Mouse (Mus musculus) midbrain, postnatal 0 days (tissue): Measurements from ENCODE around the gene Mxra7. TPM values are rescaled to one million over a fixed set of nuclear protein-coding genes. Genes with fewer than 3 reads are reported as not detected.

ENCODE experiments used
- ATAC-seq: fragments of 200-750 bp; cut with Nextera tagmentation; 2 replicates; pipeline ENCODE4 v1.8.0; 2017; ENCODE audit warnings: moderate number of reproducible peaks, mild to moderate bottlenecking, moderate TSS enrichment, moderate library complexity; ENCODE audit not compliant: low FRiP score
- DNase-seq: peaks from one replicate; pipeline ENCODE4 v3.0.0-alpha.2; 2015; ENCODE audit warnings: low spot score
- H3K27ac ChIP-seq: fragments of 300-500 bp; sonication (generic); 2 replicates; pipeline ENCODE4 v1.5.1; 2014; ENCODE audit warnings: low read depth, mild to moderate bottlenecking, low read length, mixed read lengths
- H3K27me3 ChIP-seq: fragments of 300-500 bp; sonication (generic); 2 replicates; pipeline ENCODE4 v1.6.1; 2014; ENCODE audit warnings: low read length, control low read depth, mixed read lengths; ENCODE audit not compliant: insufficient read depth
- H3K36me3 ChIP-seq: fragments of 300-500 bp; sonication (generic); 2 replicates; pipeline ENCODE4 v1.6.1; 2014; ENCODE audit warnings: low read length, control low read depth, mixed read lengths; ENCODE audit not compliant: insufficient read depth
- H3K4me1 ChIP-seq: fragments of 300-500 bp; sonication (generic); 2 replicates; pipeline ENCODE4 v1.6.1; 2014; ENCODE audit warnings: mild to moderate bottlenecking, control low read depth, antibody characterized with exemption, low read length, mixed read lengths; ENCODE audit not compliant: insufficient read depth
- H3K4me2 ChIP-seq: fragments of 300-500 bp; sonication (generic); 2 replicates; pipeline ENCODE4 v1.6.1; 2014; ENCODE audit warnings: low read depth, mild to moderate bottlenecking, low read length, mixed read lengths; ENCODE audit not compliant: poor library complexity, severe bottlenecking
- H3K4me3 ChIP-seq: fragments of 300-500 bp; sonication (generic); 2 replicates; pipeline ENCODE4 v1.5.1; 2014; ENCODE audit warnings: low read depth, mild to moderate bottlenecking, low read length, moderate library complexity
- H3K9ac ChIP-seq: fragments of 300-500 bp; sonication (generic); replicated peaks from 2 replicates; pipeline ENCODE4 v1.6.1; 2014; ENCODE audit warnings: mild to moderate bottlenecking, low read length, moderate library complexity, mixed read lengths; ENCODE audit not compliant: poor library complexity, severe bottlenecking
- H3K9me3 ChIP-seq: fragments of 300-500 bp; sonication (generic); 2 replicates; pipeline ENCODE4 v1.6.1; 2016; ENCODE audit warnings: low read length, control low read depth
- CTCF ChIP-seq: IDR thresholded peaks from 2 replicates; pipeline ENCODE4 v1.5.1; 2016; ENCODE audit warnings: antibody characterized with exemption, mild to moderate bottlenecking
- WGBS: fragments of 180-500 bp; shearing (Covaris S2); extraction: QIAGEN DNeasy Blood & Tissue Kit; methylation state at CpG from one replicate; pipeline ENCODE4 v1.1.7; 2014; 5-methylcytosine and 5-hydroxymethylcytosine counted together
- polyA plus RNA-seq: library from polyadenylated mRNA; unstranded; fragments of >200 nt; fragmentation: Nextera tagmentation; extraction: Ambion mirVana; gene quantifications from 2 replicates; pipeline ENCODE4 v1.2.1, GENCODE M21; 2015
- total RNA-seq: library from RNA; depleted of rRNA; stranded (reverse); fragments of >200 nt; gene quantifications from 2 replicates; pipeline ENCODE4 v1.2.3, GENCODE M21; 2014

Mxra7 gene
- total and polyA plus RNA-seq, 2 experiments from 2014 or later = 23.3 to 32.1 TPM

GRCm38 (mm10) chr11:116812793-116813529, 14.9 kb downstream of the Mxra7 start:
- peak; percentile 36; the same call in 1 of the 2 replicates for TF ChIP-seq CTCF
- Histone ChIP-seq H3K9ac (0 out of 2 replicates have a peak overlapping the region, but pooled peaks have one; percentile 24), H3K4me1 (peaks cover 22% of the 10 kb centered on the region), H3K4me3 (no peak overlapping the region), H3K36me3 (no peaks in the 10 kb centered on the region), H3K27me3 (no peaks in the 10 kb centered on the region), H3K4me2 (no peak overlapping the region), H3K9me3 (no peaks in the 10 kb centered on the region), H3K27ac (peak overlapping the region; percentile 77)
- DNase-seq (peak; percentile 79), ATAC-seq (no peak)
- WGBS = 32% methylated on average over 21 of the region's 21 CpGs

GRCm38 (mm10) chr11:116810983-116811901, 16.6 kb downstream of the Mxra7 start:
- TF ChIP-seq CTCF = peak; percentile 53
- Histone ChIP-seq H3K9ac (peak overlapping the region; percentile 54), H3K27ac (peak overlapping the region; percentile 96), H3K4me2 (peak overlapping the region; percentile 50), H3K4me1 (peaks cover 22% of the 10 kb centered on the region), H3K9me3 (no peaks in the 10 kb centered on the region), H3K27me3 (no peaks in the 10 kb centered on the region), H3K36me3 (no peaks in the 10 kb centered on the region), H3K4me3 (peak overlapping the region; percentile 20; the same call in 1 of the 2 replicates)
- 4% methylated on average over 26 of the region's 32 CpGs for WGBS
- ATAC-seq (peak; percentile 93), DNase-seq (peak; percentile 96)

GRCm38 (mm10) chr11:116810528-116810927, 17.3 kb downstream of the Mxra7 start:
- peak overlapping the region; percentile 50 for H3K4me2 ChIP-seq
- peak overlapping the region; percentile 20; the same call in 1 of the 2 replicates for H3K4me3 ChIP-seq
- DNase-seq = peak; percentile 76
- no peaks in the 10 kb centered on the region for H3K27me3 ChIP-seq
- peak; percentile 51; the same call in 1 of the 2 replicates for ATAC-seq
- H3K9ac ChIP-seq = peak overlapping the region; percentile 54
- peak overlapping the region; percentile 96 for H3K27ac ChIP-seq
- H3K4me1 ChIP-seq = peaks cover 22% of the 10 kb centered on the region
- no peaks in the 10 kb centered on the region for H3K9me3 ChIP-seq
- no peaks in the 10 kb centered on the region for H3K36me3 ChIP-seq
- 31% methylated on average over 11 of the region's 11 CpGs for WGBS
- no peak for TF ChIP-seq CTCF

- ATAC-seq = no peak
- no peak overlapping the region for H3K9ac ChIP-seq
- DNase-seq = no peak
- no peaks in the 10 kb centered on the region for H3K27me3 ChIP-seq
- H3K9me3 ChIP-seq = no peaks in the 10 kb centered on the region
- TF ChIP-seq CTCF = no peak
- no peak overlapping the region for H3K27ac ChIP-seq
- 88% methylated on average over 8 of the region's 8 CpGs for WGBS
- no peak overlapping the region for H3K4me3 ChIP-seq
- H3K4me2 ChIP-seq = no peak overlapping the region
- H3K36me3 ChIP-seq = no peaks in the 10 kb centered on the region
- H3K4me1 ChIP-seq = peaks cover 18% of the 10 kb centered on the region
These were observed 18.3 kb downstream of the Mxra7 start for GRCm38 (mm10) chr11:116809520-116809919.

GRCm38 (mm10) chr11:116808811-116809395, 18.9 kb downstream of the Mxra7 start:
- no peak for ATAC-seq

More at GRCm38 (mm10) chr11:116808811-116809395, 18.9 kb downstream of the Mxra7 start:
- Histone ChIP-seq H3K36me3 (no peaks in the 10 kb centered on the region), H3K27me3 (no peaks in the 10 kb centered on the region), H3K9me3 (no peaks in the 10 kb centered on the region), H3K4me2 (no peak overlapping the region), H3K27ac (no peak overlapping the region), H3K4me1 (peaks cover 17% of the 10 kb centered on the region; the same call in 1 of the 2 replicates), H3K9ac (no peak overlapping the region), H3K4me3 (no peak overlapping the region)
- no peak for DNase-seq
- no peak for TF ChIP-seq CTCF
- WGBS = 83% methylated on average over 11 of the region's 11 CpGs
